Mouse (Mus musculus) midbrain, postnatal 0 days (tissue): ENCODE measurements at regions not wholly inside any gene's neighbourhood (a gene's known extent, or its start where the extent isn't known, plus 50 kb on each side); places are given as distances from the start of the nearest gene placed in this dataset.
A peak's percentile ranks its signal among the peaks of the same experiment; 100 is the strongest.

Experiments
- ATAC-seq: fragments of 200-750 bp; cut with Nextera tagmentation; 2 replicates; pipeline ENCODE4 v1.8.0; 2017; ENCODE audit warnings: moderate number of reproducible peaks, mild to moderate bottlenecking, moderate TSS enrichment, moderate library complexity; ENCODE audit not compliant: low FRiP score
- DNase-seq: peaks from one replicate; pipeline ENCODE4 v3.0.0-alpha.2; 2015; ENCODE audit warnings: low spot score
- H3K27ac ChIP-seq: fragments of 300-500 bp; sonication (generic); 2 replicates; pipeline ENCODE4 v1.5.1; 2014; ENCODE audit warnings: low read depth, mild to moderate bottlenecking, low read length, mixed read lengths
- H3K27me3 ChIP-seq: fragments of 300-500 bp; sonication (generic); 2 replicates; pipeline ENCODE4 v1.6.1; 2014; ENCODE audit warnings: low read length, control low read depth, mixed read lengths; ENCODE audit not compliant: insufficient read depth
- H3K36me3 ChIP-seq: fragments of 300-500 bp; sonication (generic); 2 replicates; pipeline ENCODE4 v1.6.1; 2014; ENCODE audit warnings: low read length, control low read depth, mixed read lengths; ENCODE audit not compliant: insufficient read depth
- H3K4me1 ChIP-seq: fragments of 300-500 bp; sonication (generic); 2 replicates; pipeline ENCODE4 v1.6.1; 2014; ENCODE audit warnings: mild to moderate bottlenecking, control low read depth, antibody characterized with exemption, low read length, mixed read lengths; ENCODE audit not compliant: insufficient read depth
- H3K4me2 ChIP-seq: fragments of 300-500 bp; sonication (generic); 2 replicates; pipeline ENCODE4 v1.6.1; 2014; ENCODE audit warnings: low read depth, mild to moderate bottlenecking, low read length, mixed read lengths; ENCODE audit not compliant: poor library complexity, severe bottlenecking
- H3K4me3 ChIP-seq: fragments of 300-500 bp; sonication (generic); 2 replicates; pipeline ENCODE4 v1.5.1; 2014; ENCODE audit warnings: low read depth, mild to moderate bottlenecking, low read length, moderate library complexity
- H3K9ac ChIP-seq: fragments of 300-500 bp; sonication (generic); replicated peaks from 2 replicates; pipeline ENCODE4 v1.6.1; 2014; ENCODE audit warnings: mild to moderate bottlenecking, low read length, moderate library complexity, mixed read lengths; ENCODE audit not compliant: poor library complexity, severe bottlenecking
- H3K9me3 ChIP-seq: fragments of 300-500 bp; sonication (generic); 2 replicates; pipeline ENCODE4 v1.6.1; 2016; ENCODE audit warnings: low read length, control low read depth
- CTCF ChIP-seq: IDR thresholded peaks from 2 replicates; pipeline ENCODE4 v1.5.1; 2016; ENCODE audit warnings: antibody characterized with exemption, mild to moderate bottlenecking
- WGBS: fragments of 180-500 bp; shearing (Covaris S2); extraction: QIAGEN DNeasy Blood & Tissue Kit; methylation state at CpG from one replicate; pipeline ENCODE4 v1.1.7; 2014; 5-methylcytosine and 5-hydroxymethylcytosine counted together

GRCm38 (mm10) chr2:137847901-137848300 is 408.5 kb upstream of the Btbd3 start:
- no peaks in the 10 kb centered on the region for H3K27me3 ChIP-seq
- TF ChIP-seq CTCF = no peak
- no peaks in the 10 kb centered on the region for H3K36me3 ChIP-seq
- 70% methylated on average over 2 of the region's 2 CpGs for WGBS
- no peaks in the 10 kb centered on the region for H3K9me3 ChIP-seq
- no peak overlapping the region for H3K27ac ChIP-seq
- H3K9ac ChIP-seq = no peak overlapping the region
- no peaks in the 10 kb centered on the region for H3K4me1 ChIP-seq
- DNase-seq = no peak
- no peak for ATAC-seq
- no peak overlapping the region for H3K4me2 ChIP-seq
- H3K4me3 ChIP-seq = no peak overlapping the region

DNA sequence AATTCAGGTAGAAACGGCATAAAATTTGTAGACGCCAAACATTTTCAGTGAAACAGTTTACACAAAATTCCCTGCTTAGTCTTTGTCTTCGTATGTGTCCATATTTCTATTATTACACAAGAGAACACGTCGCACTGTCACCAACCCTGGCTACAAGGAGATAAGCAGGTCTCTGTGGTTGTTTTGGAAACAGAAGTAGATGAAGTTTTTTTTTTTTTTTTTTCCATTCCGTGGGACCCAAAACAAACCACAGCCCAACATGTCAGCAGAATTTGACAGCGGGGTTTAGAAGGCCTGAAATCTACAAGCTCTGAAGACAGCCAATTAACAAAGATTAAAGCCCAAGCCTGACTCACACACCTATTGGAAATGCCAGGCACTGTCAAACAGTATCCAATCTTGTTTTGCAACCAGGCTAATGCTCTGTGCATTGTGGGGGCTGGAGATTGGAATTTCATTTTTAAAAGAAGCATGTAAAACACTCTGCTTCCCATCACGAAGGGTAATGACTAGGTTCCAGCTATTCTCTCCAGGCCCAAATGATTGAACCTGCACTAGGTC is 428.5 kb upstream of the Btbd3 start:
- TF ChIP-seq CTCF = no peak
- no peak overlapping the region for H3K4me2 ChIP-seq
- H3K9me3 ChIP-seq = no peaks in the 10 kb centered on the region
- WGBS = 74% methylated on average over 8 of the region's 8 CpGs
- ATAC-seq = no peak
- no peaks in the 10 kb centered on the region for H3K36me3 ChIP-seq
- H3K4me3 ChIP-seq = no peak overlapping the region
- H3K4me1 ChIP-seq = no peaks in the 10 kb centered on the region
- H3K27ac ChIP-seq = no peak overlapping the region
- no peaks in the 10 kb centered on the region for H3K27me3 ChIP-seq
- no peak overlapping the region for H3K9ac ChIP-seq
- no peak for DNase-seq

DNA sequence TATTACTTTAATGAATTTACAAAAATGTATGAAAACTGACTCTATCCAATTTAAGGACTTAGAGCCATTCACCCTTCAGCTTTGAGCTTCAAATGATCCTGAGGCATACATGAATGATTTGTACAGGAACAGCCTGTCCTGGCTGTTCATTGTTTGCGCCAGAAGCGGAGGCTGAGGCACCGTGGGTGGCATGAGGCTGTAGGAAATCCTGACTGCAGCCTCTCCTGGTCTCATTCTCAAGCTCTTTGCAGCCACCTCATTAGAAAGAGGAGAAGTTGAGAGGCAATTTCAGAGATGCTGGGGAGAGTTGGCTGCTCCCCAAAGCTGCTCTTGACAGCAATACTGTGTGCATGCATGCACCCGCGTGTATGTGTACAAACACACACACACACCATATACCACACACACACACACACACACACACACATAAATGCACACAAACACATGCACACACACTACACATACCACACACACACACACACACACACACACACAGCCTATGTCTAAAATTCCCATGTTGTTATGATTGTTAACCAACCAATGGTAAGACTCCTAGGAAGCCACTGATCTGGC is 434.9 kb upstream of the Btbd3 start:
- 44% methylated on average over 5 of the region's 5 CpGs for WGBS
- H3K4me1 ChIP-seq = no peaks in the 10 kb centered on the region
- no peak overlapping the region for H3K27ac ChIP-seq
- no peak for ATAC-seq
- DNase-seq = peak; percentile 4
- H3K9ac ChIP-seq = no peak overlapping the region
- H3K36me3 ChIP-seq = no peaks in the 10 kb centered on the region
- H3K9me3 ChIP-seq = no peaks in the 10 kb centered on the region
- no peak overlapping the region for H3K4me2 ChIP-seq
- no peak overlapping the region for H3K4me3 ChIP-seq
- TF ChIP-seq CTCF = no peak
- H3K27me3 ChIP-seq = no peaks in the 10 kb centered on the region

- no peak for DNase-seq
- no peak overlapping the region for H3K4me3 ChIP-seq
- ATAC-seq = no peak
- no peak overlapping the region for H3K4me2 ChIP-seq
- TF ChIP-seq CTCF = no peak
- 93% methylated on average over 1 of the region's 1 CpGs for WGBS
- no peaks in the 10 kb centered on the region for H3K9me3 ChIP-seq
- H3K27me3 ChIP-seq = no peaks in the 10 kb centered on the region
- no peak overlapping the region for H3K27ac ChIP-seq
- H3K36me3 ChIP-seq = no peaks in the 10 kb centered on the region
- H3K9ac ChIP-seq = no peak overlapping the region
- no peaks in the 10 kb centered on the region for H3K4me1 ChIP-seq
These were observed 441.4 kb upstream of the Btbd3 start for GRCm38 (mm10) chr2:137814945-137815344.

- Histone ChIP-seq H3K27me3 (no peaks in the 10 kb centered on the region), H3K4me1 (no peaks in the 10 kb centered on the region), H3K36me3 (no peaks in the 10 kb centered on the region), H3K4me2 (peak overlapping the region; percentile 45), H3K27ac (peak overlapping the region; percentile 68; the same call in 1 of the 2 replicates), H3K9me3 (no peaks in the 10 kb centered on the region), H3K9ac (0 out of 2 replicates have a peak overlapping the region, but pooled peaks have one; percentile 19), H3K4me3 (peak overlapping the region; percentile 16)
- DNase-seq (peak; percentile 43), ATAC-seq (peak; percentile 72)
- TF ChIP-seq CTCF = no peak
- WGBS = 25% methylated on average over 13 of the region's 13 CpGs
These were observed 447.7 kb upstream of the Btbd3 start for GRCm38 (mm10) chr2:137808401-137809230.
